Mouse (Mus musculus) C2C12 (cell line): Measurements from ENCODE around the gene Tgfbr3.

ENCODE experiments used
- MAX ChIP-seq: IDR thresholded peaks from one replicate; pipeline ENCODE4 v1.6.1; 2011; ENCODE audit warnings: mild to moderate bottlenecking, control low read depth
- USF1 ChIP-seq: IDR thresholded peaks from one replicate; pipeline ENCODE4 v1.6.1; 2011; ENCODE audit warnings: low read depth, mild to moderate bottlenecking, control low read depth, moderate library complexity

- TF ChIP-seq MAX, result no peak
- no peak for TF ChIP-seq USF1
These were observed 27.5 kb downstream of the Tgfbr3 start for GRCm38 (mm10) chr5:107261930-107262329.
